ENCODE assay signal across 27 mouse cellular contexts in genomic region chr12:79169173-79169572, GRCm38 (mm10). TPM values are rescaled to one million over a fixed set of nuclear protein-coding genes. Genes with fewer than 3 reads are reported as not detected.
A peak's percentile ranks its signal among the peaks of the same experiment; 100 is the strongest.
DNase-seq lines count a peak whose midpoint lies in the region; ATAC-seq and TF ChIP-seq lines count a peak whose summit lies in the region.
"Had no signal": no experiment of that assay in that cellular context is flagged by ENCODE, and none has a peak within 500 bp of the region (broad histone marks: within the 10 kb centered on the region; RNA-seq: fewer than 3 reads in every experiment).

No protein-coding gene starts in this region.

- TF ChIP-seq CTCF in forebrain, postnatal 0 days (IDR thresholded peaks at IDR 0.05; ENCODE audit: low read depth), result peak; percentile 32
- peak; percentile 37 for TF ChIP-seq CTCF in liver, postnatal 0 days (IDR thresholded peaks at IDR 0.05; ENCODE audit: low read depth)
- TF ChIP-seq CTCF in CH12.LX (conservative IDR thresholded peaks at IDR 0.05 in 1 of 2, IDR thresholded peaks at IDR 0.05 in 1 of 2; ENCODE audit: low read depth in 2 of 2, low read length in 2 of 2), result peak in 1 of 2 experiments; percentile 35; a peak in 2 of 4 replicates

- H3K36me3 ChIP-seq in forebrain, postnatal 0 days (ENCODE audit: insufficient read depth), result peaks cover 17% of the 10 kb centered on the region
- H3K36me3 ChIP-seq in forebrain, embryonic 14.5 days (ENCODE audit: control insufficient read depth, insufficient read depth, low read length), result peaks cover 14% of the 10 kb centered on the region; the same call in 1 of the 2 replicates
- peaks cover 16% of the 10 kb centered on the region for H3K36me3 ChIP-seq in liver, postnatal 0 days (replicated peaks; ENCODE audit: insufficient read depth, low read length)
- peaks cover 28% of the 10 kb centered on the region for H3K36me3 ChIP-seq in liver, embryonic 12.5 days
- H3K36me3 ChIP-seq in CH12.LX (replicated peaks in 1 of 2; ENCODE audit: control insufficient read depth in 1 of 2, insufficient read depth in 1 of 2, low read length in 1 of 2), result peaks cover 19 to 59% of the 10 kb centered on the region in 2 experiments
- H3K36me3 ChIP-seq in hindbrain, embryonic 12.5 days, result peaks cover 14% of the 10 kb centered on the region

- in situ Hi-C loops in CH12.LX (cut with MboI; ENCODE audit: low pct_ligation_motif_present, low pct_unique_long_range_greater_than_20kb, low sequenced_read_pairs), result no loop called here

- TF ChIP-seq EP300 in liver, postnatal 0 days (IDR thresholded peaks at IDR 0.05; ENCODE audit: low read depth), result no peak
- TF ChIP-seq EP300 in CH12.LX (IDR thresholded peaks at IDR 0.05; ENCODE audit: low read length), result no peak

- TF ChIP-seq POLR2A in CH12.LX (IDR thresholded peaks at IDR 0.05; ENCODE audit: low read depth, low read length), result no peak

- no peak overlapping the region for H3K4me3 ChIP-seq in forebrain, postnatal 0 days (ENCODE audit: low read depth, low read length)
- no peak overlapping the region for H3K4me3 ChIP-seq in forebrain, embryonic 14.5 days (ENCODE audit: low read depth, low read length)
- no peak overlapping the region for H3K4me3 ChIP-seq in liver, postnatal 0 days (ENCODE audit: low read depth, low read length)
- no peak overlapping the region for H3K4me3 ChIP-seq in liver, embryonic 12.5 days
- no peak overlapping the region for H3K4me3 ChIP-seq in CH12.LX (replicated peaks in 1 of 3; ENCODE audit: low read depth in 2 of 3, low read length in 2 of 3, poor library complexity in 1 of 3)
- no peak overlapping the region for H3K4me3 ChIP-seq in hindbrain, embryonic 12.5 days
- H3K4me3 ChIP-seq: embryonic facial prominence, embryonic 15.5 days; forebrain, embryonic 15.5 days; heart, embryonic 12.5 days; hindbrain, embryonic 10.5 days; megakaryocyte, embryonic 14.5 days had no signal

- DNase-seq in forebrain, postnatal 0 days, result no peak
- DNase-seq in forebrain, embryonic 14.5 days (ENCODE audit: low spot score), result no peak
- DNase-seq in liver, postnatal 0 days, result no peak
- no peak for DNase-seq in CH12.LX (ENCODE audit: extremely low read depth)
- DNase-seq in retina, postnatal 1 day, result peak; percentile 3
- no peak for DNase-seq in adrenal gland, adult 8-10 months
- DNase-seq: adrenal gland, postnatal 25 days; cerebellum, adult 11 months; cerebellum, adult 9-11 months; gastrocnemius, postnatal 25 days; heart, adult 18-20 months; heart, postnatal 10 days; kidney, adult 8-10 months; kidney, postnatal 14 days; lung, postnatal 36 days; thymus, adult 2 months; thymus, postnatal 4 days had no signal

- H3K79me2 ChIP-seq in CH12.LX (replicated peaks; ENCODE audit: control insufficient read depth, extremely low read depth, insufficient read depth, poor library complexity, severe bottlenecking), result peaks cover 39% of the 10 kb centered on the region

- TF ChIP-seq RAD21 in CH12.LX (IDR thresholded peaks at IDR 0.05; ENCODE audit: low read depth, low read length), result peak; percentile 12

- H3K4me1 ChIP-seq in forebrain, postnatal 0 days (ENCODE audit: insufficient read depth), result peaks cover 6% of the 10 kb centered on the region
- H3K4me1 ChIP-seq in forebrain, embryonic 14.5 days (ENCODE audit: control insufficient read depth, insufficient read depth, low read length), result peaks cover 5% of the 10 kb centered on the region; the same call in 1 of the 2 replicates
- peaks cover 17% of the 10 kb centered on the region for H3K4me1 ChIP-seq in liver, postnatal 0 days (ENCODE audit: insufficient read depth)
- peaks cover 22% of the 10 kb centered on the region for H3K4me1 ChIP-seq in liver, embryonic 12.5 days
- peaks cover 0 to 29% of the 10 kb centered on the region in 2 experiments; a peak in 2 of 4 replicates for H3K4me1 ChIP-seq in CH12.LX (ENCODE audit: control insufficient read depth in 1 of 2, insufficient read depth in 2 of 2)
- peaks cover 13% of the 10 kb centered on the region for H3K4me1 ChIP-seq in hindbrain, embryonic 12.5 days

- H3K9ac ChIP-seq in forebrain, postnatal 0 days, result no peak overlapping the region
- no peak overlapping the region for H3K9ac ChIP-seq in forebrain, embryonic 14.5 days (ENCODE audit: low read length)
- no peak overlapping the region for H3K9ac ChIP-seq in liver, postnatal 0 days (replicated peaks)
- H3K9ac ChIP-seq in liver, embryonic 12.5 days, result no peak overlapping the region
- no peak overlapping the region for H3K9ac ChIP-seq in CH12.LX (ENCODE audit: insufficient read depth, low read depth)
- H3K9ac ChIP-seq in hindbrain, embryonic 12.5 days, result no peak overlapping the region
- H3K9ac ChIP-seq: embryonic facial prominence, embryonic 15.5 days; forebrain, embryonic 15.5 days; heart, embryonic 12.5 days had no signal

- H3K27ac ChIP-seq in forebrain, postnatal 0 days (ENCODE audit: low read depth, low read length), result no peak overlapping the region
- H3K27ac ChIP-seq in forebrain, embryonic 14.5 days (ENCODE audit: low read depth, low read length), result no peak overlapping the region
- H3K27ac ChIP-seq in liver, postnatal 0 days (ENCODE audit: low read depth), result no peak overlapping the region
- no peak overlapping the region for H3K27ac ChIP-seq in liver, embryonic 12.5 days
- no peak overlapping the region for H3K27ac ChIP-seq in CH12.LX (ENCODE audit: insufficient read depth, low read depth)
- H3K27ac ChIP-seq in hindbrain, embryonic 12.5 days, result no peak overlapping the region
- H3K27ac ChIP-seq: embryonic facial prominence, embryonic 15.5 days; forebrain, embryonic 15.5 days; hindbrain, embryonic 10.5 days had no signal

- H3K27me3 ChIP-seq in forebrain, postnatal 0 days (ENCODE audit: insufficient read depth, low read length), result no peaks in the 10 kb centered on the region
- no peaks in the 10 kb centered on the region for H3K27me3 ChIP-seq in forebrain, embryonic 14.5 days (replicated peaks; ENCODE audit: control insufficient read depth, insufficient read depth, low read length)
- H3K27me3 ChIP-seq in liver, postnatal 0 days (ENCODE audit: insufficient read depth, low read length), result no peaks in the 10 kb centered on the region
- H3K27me3 ChIP-seq in liver, embryonic 12.5 days (replicated peaks), result no peaks in the 10 kb centered on the region
- H3K27me3 ChIP-seq in CH12.LX (replicated peaks), result no peaks in the 10 kb centered on the region
- no peaks in the 10 kb centered on the region for H3K27me3 ChIP-seq in hindbrain, embryonic 12.5 days
- H3K27me3 ChIP-seq: embryonic facial prominence, embryonic 15.5 days; forebrain, embryonic 15.5 days; heart, embryonic 12.5 days; megakaryocyte, embryonic 14.5 days had no signal

- H3K4me2 ChIP-seq in forebrain, postnatal 0 days (ENCODE audit: low read depth), result no peak overlapping the region
- H3K4me2 ChIP-seq in forebrain, embryonic 14.5 days (ENCODE audit: low read length), result no peak overlapping the region
- H3K4me2 ChIP-seq in liver, postnatal 0 days (ENCODE audit: low read depth, low read length), result no peak overlapping the region
- H3K4me2 ChIP-seq in liver, embryonic 12.5 days, result no peak overlapping the region
- H3K4me2 ChIP-seq in CH12.LX (ENCODE audit: insufficient read depth, low read depth, poor library complexity, severe bottlenecking), result no peak overlapping the region
- no peak overlapping the region for H3K4me2 ChIP-seq in hindbrain, embryonic 12.5 days (replicated peaks)
- H3K4me2 ChIP-seq: embryonic facial prominence, embryonic 15.5 days; forebrain, embryonic 15.5 days; heart, embryonic 12.5 days had no signal

- no peak for ATAC-seq in forebrain, postnatal 0 days
- no peak for ATAC-seq in forebrain, embryonic 14.5 days
- ATAC-seq in liver, postnatal 0 days, result no peak
- ATAC-seq in liver, embryonic 12.5 days, result no peak
- ATAC-seq in hindbrain, embryonic 12.5 days (ENCODE audit: low FRiP score), result no peak
- ATAC-seq: CD4-positive, CD25-positive, alpha-beta regulatory T cell, adult 4 months; forebrain, embryonic 15.5 days; midbrain, embryonic 16.5 days had no signal

- dilution Hi-C loops in CH12.LX (cut with MboI; ENCODE audit: extremely low pct_ligation_motif_present, extremely low pct_unique_long_range_greater_than_20kb, low sequenced_read_pairs), result no loop called here

- no peaks in the 10 kb centered on the region for H3K9me3 ChIP-seq in forebrain, postnatal 0 days (ENCODE audit: low read length)
- H3K9me3 ChIP-seq in forebrain, embryonic 14.5 days (replicated peaks; ENCODE audit: control insufficient read depth, low read length), result no peaks in the 10 kb centered on the region
- H3K9me3 ChIP-seq in liver, postnatal 0 days (ENCODE audit: low read length), result no peaks in the 10 kb centered on the region
- H3K9me3 ChIP-seq in liver, embryonic 12.5 days (replicated peaks), result no peaks in the 10 kb centered on the region
- H3K9me3 ChIP-seq in CH12.LX (replicated peaks; ENCODE audit: low read length), result no peaks in the 10 kb centered on the region
- no peaks in the 10 kb centered on the region for H3K9me3 ChIP-seq in hindbrain, embryonic 12.5 days (replicated peaks)
- H3K9me3 ChIP-seq: embryonic facial prominence, embryonic 15.5 days; forebrain, embryonic 15.5 days; heart, embryonic 12.5 days; hindbrain, embryonic 10.5 days; megakaryocyte, embryonic 14.5 days had no signal

RNA-seq across cellular contexts. Expression of gene Vti1b, which starts 3.3 kb away (rescaled TPM):
- total RNA-seq in forebrain, postnatal 0 days (2014; rRNA removed), result 97.6 and 129 TPM in 2 replicates
- 218 and 236 TPM in 2 replicates for polyA plus RNA-seq in forebrain, postnatal 0 days (2015; fragmentation: Nextera tagmentation; extraction: Ambion mirVana)
- polyA plus RNA-seq in forebrain, embryonic 14.5 days (2014; fragmentation: Nextera tagmentation; extraction: Ambion mirVana), result 133 and 149 TPM in 2 replicates
- polyA plus RNA-seq in liver, postnatal 0 days (2015; fragmentation: Nextera tagmentation; extraction: Ambion mirVana), result 40.9 and 43.5 TPM in 2 replicates
- polyA plus RNA-seq in liver, embryonic 12.5 days (2016; fragmentation: Nextera tagmentation; extraction: Ambion mirVana), result 48.0 and 52.3 TPM in 2 replicates
- total RNA-seq in CH12.LX (2012; rRNA removed), result 69.4 and 70.3 TPM in 2 replicates
- 90.8 and 96.4 TPM in 2 replicates for total RNA-seq in CH12.LX (2014; rRNA removed)
- polyA plus RNA-seq in CH12.LX (2012; ENCODE audit: insufficient read length, low read depth), result 68.1 and 84.3 TPM in 2 replicates
- 126 and 131 TPM in 2 replicates for polyA plus RNA-seq in hindbrain, embryonic 12.5 days (2016; fragmentation: Nextera tagmentation; extraction: Ambion mirVana)
- total RNA-seq in adrenal gland, adult 8-10 months (2022), result 100 to 1,000 TPM; 120 to 135 (median 127) TPM

RNA-seq across cellular contexts. Expression of gene Rdh11, which starts 22.9 kb away (rescaled TPM):
- 48.3 and 52.2 TPM in 2 replicates for total RNA-seq in forebrain, postnatal 0 days (2014; rRNA removed)
- polyA plus RNA-seq in forebrain, postnatal 0 days (2015; fragmentation: Nextera tagmentation; extraction: Ambion mirVana), result 35.1 and 38.4 TPM in 2 replicates
- 35.9 and 41.2 TPM in 2 replicates for polyA plus RNA-seq in forebrain, embryonic 14.5 days (2014; fragmentation: Nextera tagmentation; extraction: Ambion mirVana)
- polyA plus RNA-seq in liver, postnatal 0 days (2015; fragmentation: Nextera tagmentation; extraction: Ambion mirVana), result 8.0 and 8.8 TPM in 2 replicates
- polyA plus RNA-seq in liver, embryonic 12.5 days (2016; fragmentation: Nextera tagmentation; extraction: Ambion mirVana), result 22.1 and 22.9 TPM in 2 replicates
- total RNA-seq in CH12.LX (2012; rRNA removed) (47.4 and 47.5 TPM in 2 replicates), CH12.LX (2014; rRNA removed) (88.5 and 121 TPM in 2 replicates)
- 46.3 and 50.3 TPM in 2 replicates for polyA plus RNA-seq in CH12.LX (2012; ENCODE audit: insufficient read length, low read depth)
- polyA plus RNA-seq in hindbrain, embryonic 12.5 days (2016; fragmentation: Nextera tagmentation; extraction: Ambion mirVana), result 28.2 and 28.9 TPM in 2 replicates
- 10 to 100 TPM; 18.1 to 25.0 (median 21.0) TPM for total RNA-seq in adrenal gland, adult 8-10 months (2022)

RNA-seq across cellular contexts. Expression of gene Arg2, which starts 38.6 kb away (rescaled TPM):
- 15.9 and 16.1 TPM in 2 replicates for total RNA-seq in forebrain, postnatal 0 days (2014; rRNA removed)
- polyA plus RNA-seq in forebrain, postnatal 0 days (2015; fragmentation: Nextera tagmentation; extraction: Ambion mirVana), result 19.6 and 22.7 TPM in 2 replicates
- polyA plus RNA-seq in forebrain, embryonic 14.5 days (2014; fragmentation: Nextera tagmentation; extraction: Ambion mirVana), result 19.9 and 20.7 TPM in 2 replicates
- polyA plus RNA-seq in liver, postnatal 0 days (2015; fragmentation: Nextera tagmentation; extraction: Ambion mirVana), result 0.92 and 1.3 TPM in 2 replicates
- 0.08 TPM in 2 replicates for polyA plus RNA-seq in liver, embryonic 12.5 days (2016; fragmentation: Nextera tagmentation; extraction: Ambion mirVana)
- total RNA-seq in CH12.LX (2012; rRNA removed) (not detected in 2 replicates), CH12.LX (2014; rRNA removed) (not detected in 2 replicates)
- polyA plus RNA-seq in CH12.LX (2012; ENCODE audit: insufficient read length, low read depth), result not detected in 2 replicates
- polyA plus RNA-seq in hindbrain, embryonic 12.5 days (2016; fragmentation: Nextera tagmentation; extraction: Ambion mirVana), result 16.4 and 17.6 TPM in 2 replicates
- under 1 TPM; 0.29 to 0.99 (median 0.67) TPM for total RNA-seq in adrenal gland, adult 8-10 months (2022)
- total RNA-seq: common myeloid progenitor, adult 5-6 weeks; gastrocnemius, postnatal 25 days; heart, adult 18-20 months; heart, postnatal 10 days had no signal

RNA-seq across cellular contexts. Expression of gene Rdh12, which starts 39.5 kb away (rescaled TPM):
- total RNA-seq in forebrain, postnatal 0 days (2014; rRNA removed), result 1.2 and 1.3 TPM in 2 replicates
- 0.62 and 1.1 TPM in 2 replicates for polyA plus RNA-seq in forebrain, postnatal 0 days (2015; fragmentation: Nextera tagmentation; extraction: Ambion mirVana)
- 0.89 and 1.0 TPM in 2 replicates for polyA plus RNA-seq in forebrain, embryonic 14.5 days (2014; fragmentation: Nextera tagmentation; extraction: Ambion mirVana)
- 1.6 and 1.8 TPM in 2 replicates for polyA plus RNA-seq in liver, postnatal 0 days (2015; fragmentation: Nextera tagmentation; extraction: Ambion mirVana)
- polyA plus RNA-seq in liver, embryonic 12.5 days (2016; fragmentation: Nextera tagmentation; extraction: Ambion mirVana), result 0.23 and 0.41 TPM in 2 replicates
- total RNA-seq in CH12.LX (2012; rRNA removed) (5.2 and 6.3 TPM in 2 replicates), CH12.LX (2014; rRNA removed) (5.9 and 6.5 TPM in 2 replicates)
- polyA plus RNA-seq in CH12.LX (2012; ENCODE audit: insufficient read length, low read depth), result 10.7 and 11.0 TPM in 2 replicates
- 1.1 and 1.5 TPM in 2 replicates for polyA plus RNA-seq in hindbrain, embryonic 12.5 days (2016; fragmentation: Nextera tagmentation; extraction: Ambion mirVana)
- total RNA-seq in adrenal gland, adult 8-10 months (2022), result 1 to 10 TPM in 1 of 4 experiments, under 1 TPM in 3; 0.52 to 1.4 (median 0.65) TPM
